Mouse (Mus musculus): ENCODE measurements around the gene Tspan9.

GRCm38 (mm10) chr6:128007241-128007701, 136.1 kb downstream of the Tspan9 start:
- TF ChIP-seq POLR2A (IDR thresholded peaks at IDR 0.05; ENCODE audit: low read depth, low read length) (no peak), CTCF (IDR thresholded peaks at IDR 0.05; ENCODE audit: extremely low read depth, insufficient read depth, insufficient read length, insufficient replicate concordance) (no peak)
